Mouse (Mus musculus) Patski (cell line): ENCODE measurements around the gene Thra. TPM values are rescaled to one million over a fixed set of nuclear protein-coding genes. Genes with fewer than 3 reads are reported as not detected.

Experiments
- ATAC-seq: fragments of 100-300 bp; one replicate; pipeline ENCODE4 v1.8.0; 2021
- CTCF ChIA-PET: fragments of 350-600 bp; sonication (Branson Sonifier 250); formaldehyde crosslinking; loops from one replicate; lab custom pipeline; 2022; ENCODE audit warnings: inconsistent platforms; lab: Charles Lee
- POLR2A ChIA-PET: fragments of 350-600 bp; sonication (Branson Sonifier 250); formaldehyde crosslinking; loops from one replicate; lab custom pipeline; 2022; ENCODE audit warnings: antibody characterized with exemption, inconsistent platforms; lab: Charles Lee
- DNase-seq: peaks from one replicate; pipeline ENCODE4 v3.0.0-alpha.2; 2011; ENCODE audit warnings: low read depth, low spot score
- H3K27me3 ChIP-seq: fragments of 371-371 bp; one replicate; pipeline ENCODE4 v1.5.1; 2021
- CTCF ChIP-seq: fragments of 100-300 bp; IDR thresholded peaks from one replicate; pipeline ENCODE4 v1.5.1; 2021
- in situ Hi-C: fragments of 300-500 bp; cut with MboI; formaldehyde crosslinking; loops from 3 replicates; pipeline ENCODE4 v1.11.1; 2018; ENCODE audit warnings: low pct_unique_long_range_greater_than_20kb, mixed read lengths
- polyA plus RNA-seq: library from polyadenylated mRNA; unstranded; gene quantifications from one replicate; pipeline ENCODE4 v1.2.3, GENCODE M21; 2021

Gene Thra
- polyA plus RNA-seq, 1 experiment from 2014 or later = 44.7 TPM

- in situ Hi-C loops = no loop called here
- POLR2A ChIA-PET = interaction anchor here (0.6 to 3.5 kb wide), 6 partner anchors 10 to 192 kb away, joined by 3 to 20 read pairs (median 4); partner anchors contain the start of gene Psmd3
- ATAC-seq (peak; percentile 1), DNase-seq (no peak)
- H3K27me3 ChIP-seq = no peaks in the 10 kb centered on the region
- CTCF ChIA-PET = interaction anchor here (0.9 to 2.3 kb wide), 2 partner anchors 10 to 11 kb away, joined by 3 to 7 read pairs; no protein-coding TSS in a partner anchor
- TF ChIP-seq CTCF = no peak
Measured at GRCm38 (mm10) chr11:98796515-98797216, 56.2 kb downstream of the Thra start.

- DNase-seq (no peak), ATAC-seq (no peak)
- ChIA-PET POLR2A (interaction anchor here (1.1 to 3.5 kb wide), 3 partner anchors 9 to 115 kb away, joined by 4 to 20 read pairs (median 5); partner anchors contain the start of gene Psmd3), CTCF (interaction anchor here (2.3 kb wide), 1 partner anchor 10 kb away, joined by 7 read pairs; no protein-coding TSS in a partner anchor)
- H3K27me3 ChIP-seq = no peaks in the 10 kb centered on the region
- in situ Hi-C loops = no loop called here
- no peak for TF ChIP-seq CTCF
Measured at GRCm38 (mm10) chr11:98797306-98797705, 56.9 kb downstream of the Thra start.

- no peak for ATAC-seq
- no peaks in the 10 kb centered on the region for H3K27me3 ChIP-seq
- ChIA-PET POLR2A (interaction anchor here (1.1 to 3.5 kb wide), 2 partner anchors 9 to 11 kb away, joined by 5 to 20 read pairs; no protein-coding TSS in a partner anchor), CTCF (interaction anchor here (2.3 to 2.4 kb wide), 2 partner anchors 11 kb away, joined by 7 to 11 read pairs; no protein-coding TSS in a partner anchor)
- DNase-seq = no peak
- in situ Hi-C loops = no loop called here
- TF ChIP-seq CTCF = no peak
Measured at GRCm38 (mm10) chr11:98797909-98798308, 57.5 kb downstream of the Thra start.

- POLR2A ChIA-PET = interaction anchor here (0.6 kb wide), 1 partner anchor 15 kb away, joined by 4 read pairs; no protein-coding TSS in a partner anchor
- TF ChIP-seq CTCF = no peak
- DNase-seq (no peak), ATAC-seq (no peak)
- CTCF ChIA-PET = no interaction called here
- in situ Hi-C loops = no loop called here
- H3K27me3 ChIP-seq = no peaks in the 10 kb centered on the region
Measured at GRCm38 (mm10) chr11:98804605-98805004, 64.2 kb downstream of the Thra start, which contains the start of gene Casc3. Gene Casc3 (plus strand): TSS chr11:98804905.

GRCm38 (mm10) chr11:98808417-98808816, 68.0 kb downstream of the Thra start:
- no peak for DNase-seq
- in situ Hi-C loops = no loop called here
- no peak for TF ChIP-seq CTCF
- ChIA-PET CTCF (interaction anchor here (1.4 to 3.1 kb wide), 5 partner anchors 10 to 110 kb away, joined by 3 to 13 read pairs (median 5); no protein-coding TSS in a partner anchor), POLR2A (interaction anchor here (0.7 to 2.5 kb wide), 4 partner anchors 9 to 1536 kb away, joined by 3 to 20 read pairs (median 10); partner anchors contain the start of gene Msl1)
- no peaks in the 10 kb centered on the region for H3K27me3 ChIP-seq
- ATAC-seq = no peak

- DNase-seq (peak; percentile 81), ATAC-seq (peak; percentile 80)
- H3K27me3 ChIP-seq = no peaks in the 10 kb centered on the region
- CTCF ChIA-PET = interaction anchor here (1.0 to 3.1 kb wide), 5 partner anchors 11 to 112 kb away, joined by 3 to 13 read pairs (median 5); partner anchors contain the start of gene Csf3
- POLR2A ChIA-PET = interaction anchor here (0.6 to 2.5 kb wide), 4 partner anchors 10 to 26 kb away, joined by 3 to 20 read pairs (median 10); partner anchors contain the start of gene Msl1
- in situ Hi-C loops = no loop called here
- TF ChIP-seq CTCF = peak; percentile 73
Measured at GRCm38 (mm10) chr11:98809457-98810290, 69.2 kb downstream of the Thra start.

GRCm38 (mm10) chr11:98810686-98811085, 70.2 kb downstream of the Thra start:
- DNase-seq (no peak), ATAC-seq (no peak)
- TF ChIP-seq CTCF = no peak
- CTCF ChIA-PET = no interaction called here
- in situ Hi-C loops = no loop called here
- POLR2A ChIA-PET = no interaction called here
- no peaks in the 10 kb centered on the region for H3K27me3 ChIP-seq

- POLR2A ChIA-PET = no interaction called here
Measured at GRCm38 (mm10) chr11:98816706-98817239, 76.3 kb downstream of the Thra start.

More at GRCm38 (mm10) chr11:98816706-98817239, 76.3 kb downstream of the Thra start:
- ATAC-seq (no peak), DNase-seq (no peak)
- TF ChIP-seq CTCF = no peak
- H3K27me3 ChIP-seq = no peaks in the 10 kb centered on the region
- in situ Hi-C loops = no loop called here
- CTCF ChIA-PET = no interaction called here

Other genes with a start within 250 kb of the Thra start
- gene Ikzf3, start 194.6 kb upstream of the Thra start, polyA plus RNA-seq = not detected
- 0.98 TPM for gene Zpbp2, start 189.5 kb upstream of the Thra start, polyA plus RNA-seq
- gene Ormdl3, start 153.3 kb upstream of the Thra start, polyA plus RNA-seq = 94.8 TPM
- gene Lrrc3c, start 142.3 kb upstream of the Thra start, polyA plus RNA-seq = not detected
- 16.4 TPM for gene Gm12355, start 115.0 kb upstream of the Thra start, polyA plus RNA-seq
- not detected for gene Gsdma3, start 114.3 kb upstream of the Thra start, polyA plus RNA-seq
- not detected for gene Gsdma2, start 93.9 kb upstream of the Thra start, polyA plus RNA-seq
- gene Gsdma, start 76.3 kb upstream of the Thra start, polyA plus RNA-seq = 0.06 TPM
- gene Psmd3, start 58.1 kb upstream of the Thra start, polyA plus RNA-seq = 161 TPM
- 0.62 TPM for gene Csf3, start 39.4 kb upstream of the Thra start, polyA plus RNA-seq
- gene Med24, start 11.2 kb upstream of the Thra start, polyA plus RNA-seq = 47.2 TPM
- 37.2 TPM for gene Nr1d1, start 34.7 kb downstream of the Thra start, polyA plus RNA-seq
- gene Msl1, start 54.9 kb downstream of the Thra start, polyA plus RNA-seq = 69.9 TPM
- gene Casc3, start 64.3 kb downstream of the Thra start, polyA plus RNA-seq = 39.4 TPM
- 2.8 TPM for gene Rapgefl1, start 96.1 kb downstream of the Thra start, polyA plus RNA-seq
- gene Wipf2, start 123.0 kb downstream of the Thra start, polyA plus RNA-seq = 11.2 TPM
- 9.0 TPM for gene Cdc6, start 167.2 kb downstream of the Thra start, polyA plus RNA-seq
- gene Rara, start 187.2 kb downstream of the Thra start, polyA plus RNA-seq = 31.2 TPM
- gene Gjd3, start 242.4 kb downstream of the Thra start, polyA plus RNA-seq = 0.19 TPM